Mouse (Mus musculus): ENCODE data around the gene Ptpn14.

DNA sequence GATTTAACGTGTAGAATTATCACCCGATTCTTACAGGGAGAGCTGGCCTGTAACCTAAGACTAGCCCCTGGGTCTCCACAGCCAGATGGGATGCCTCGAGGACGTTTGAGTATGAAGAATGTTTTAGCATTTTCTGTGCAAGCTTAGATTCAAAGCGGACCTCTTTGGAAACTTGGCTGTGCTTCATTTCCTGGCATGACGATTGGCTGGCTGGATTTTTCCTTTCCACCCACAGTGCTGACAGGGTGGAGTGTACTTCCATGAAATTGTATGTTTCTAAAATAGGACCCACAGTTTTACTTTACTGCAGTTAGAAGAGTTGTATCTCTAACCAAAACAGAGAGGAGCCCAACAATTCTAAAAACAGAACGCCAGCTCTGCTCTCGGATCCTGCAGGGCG, 89.7 kb downstream of the Ptpn14 start:
- no peak for TF ChIP-seq POLR2A (IDR thresholded peaks at IDR 0.05; ENCODE audit: borderline replicate concordance, control insufficient read depth, low read depth, low read length)
- TF ChIP-seq CTCF (IDR thresholded peaks at IDR 0.05; ENCODE audit: control insufficient read depth, insufficient read depth, low read length) = no peak
